Mouse (Mus musculus) embryonic facial prominence, embryonic 14.5 days (tissue): ENCODE measurements around the gene Mmp2. TPM values are rescaled to one million over a fixed set of nuclear protein-coding genes. Genes with fewer than 3 reads are reported as not detected.

Experiments
- ATAC-seq: fragments of 200-750 bp; cut with Nextera tagmentation; 2 replicates; pipeline ENCODE4 v1.8.0; 2017; ENCODE audit warnings: low read depth, moderate number of reproducible peaks, moderate TSS enrichment
- DNase-seq: peaks from one replicate; pipeline ENCODE4 v3.0.0-alpha.2; 2015; ENCODE audit warnings: low spot score
- H3K27ac ChIP-seq: fragments of 300-500 bp; sonication (generic); replicated peaks from 2 replicates; pipeline ENCODE4 v1.5.1; 2014; ENCODE audit warnings: low read depth, mild to moderate bottlenecking, low read length, moderate library complexity
- H3K27me3 ChIP-seq: fragments of 300-500 bp; sonication (generic); replicated peaks from 2 replicates; pipeline ENCODE4 v1.6.1; 2014; ENCODE audit warnings: low read length; ENCODE audit not compliant: control insufficient read depth, insufficient read depth
- H3K36me3 ChIP-seq: fragments of 300-500 bp; sonication (generic); 2 replicates; pipeline ENCODE4 v1.6.1; 2014; ENCODE audit warnings: low read length, mixed read lengths; ENCODE audit not compliant: control insufficient read depth, insufficient read depth
- H3K4me1 ChIP-seq: fragments of 300-500 bp; sonication (generic); 2 replicates; pipeline ENCODE4 v1.6.1; 2014; ENCODE audit warnings: antibody characterized with exemption, low read length; ENCODE audit not compliant: control insufficient read depth, insufficient read depth
- H3K4me2 ChIP-seq: fragments of 300-500 bp; sonication (generic); 2 replicates; pipeline ENCODE4 v1.6.1; 2014; ENCODE audit warnings: low read depth, mild to moderate bottlenecking, low read length, moderate library complexity, mixed read lengths
- H3K4me3 ChIP-seq: fragments of 300-500 bp; sonication (generic); 2 replicates; pipeline ENCODE4 v1.5.1; 2014; ENCODE audit warnings: low read depth, mild to moderate bottlenecking, low read length
- H3K9ac ChIP-seq: fragments of 300-500 bp; sonication (generic); 2 replicates; pipeline ENCODE4 v1.6.1; 2014; ENCODE audit warnings: low read depth, mild to moderate bottlenecking, low read length, moderate library complexity, mixed read lengths
- H3K9me3 ChIP-seq: fragments of 300-500 bp; sonication (generic); 2 replicates; pipeline ENCODE4 v1.6.1; 2016; ENCODE audit warnings: low read length; ENCODE audit not compliant: control insufficient read depth
- WGBS: fragments of 180-500 bp; shearing (Covaris S2); extraction: QIAGEN DNeasy Blood & Tissue Kit; methylation state at CpG from one replicate; pipeline ENCODE4 v1.1.7; 2014; 5-methylcytosine and 5-hydroxymethylcytosine counted together
- polyA plus RNA-seq: library from polyadenylated mRNA; unstranded; fragments of >200 nt; fragmentation: Nextera tagmentation; extraction: Ambion mirVana; gene quantifications from 2 replicates; pipeline ENCODE4 v1.2.1, GENCODE M21; 2014

Mmp2 gene
- polyA plus RNA-seq, 1 experiment from 2014 or later = 330 TPM

DNA sequence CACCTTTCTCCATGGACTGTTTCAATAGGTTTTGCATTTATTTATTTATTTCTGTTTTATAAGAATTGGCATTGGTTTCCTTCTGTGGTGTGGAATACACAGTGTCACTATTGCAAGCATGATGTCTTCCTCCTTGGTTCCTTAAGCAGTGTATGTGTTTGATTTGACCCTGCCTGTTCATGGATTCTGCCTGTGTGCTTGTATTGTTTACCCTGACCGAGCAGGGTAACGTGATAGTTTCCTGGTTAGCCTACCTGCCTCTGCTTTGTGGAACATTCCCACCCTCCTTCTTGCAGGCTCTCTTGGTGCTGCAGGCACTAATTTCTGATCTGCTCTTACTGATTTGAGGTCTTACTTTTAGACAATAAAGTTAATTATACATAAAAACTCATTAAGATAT lies 66.8 kb downstream of the Mmp2 start:
- WGBS = 44% methylated on average over 2 of the region's 2 CpGs
- DNase-seq = no peak

DNA sequence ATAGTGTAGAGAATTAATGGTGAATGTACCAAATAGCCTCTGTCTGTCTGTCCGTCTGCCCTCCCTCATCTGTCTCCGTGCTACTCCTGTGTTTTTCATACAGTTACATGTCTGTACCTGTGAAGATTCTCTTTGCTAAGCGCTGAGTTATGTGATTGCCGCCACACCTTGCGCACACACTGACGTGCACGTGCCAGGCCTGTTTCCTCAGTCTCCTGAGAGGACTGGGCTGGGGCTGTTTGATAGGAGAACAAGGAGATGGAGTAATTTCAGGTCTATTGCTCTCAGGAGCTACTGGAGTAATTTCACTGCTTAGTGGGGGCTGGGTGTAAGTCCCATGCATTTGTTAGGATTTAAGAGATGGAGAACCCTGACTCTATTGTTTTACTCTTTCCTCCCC lies 68.0 kb downstream of the Mmp2 start:
- 78% methylated on average over 7 of the region's 7 CpGs for WGBS
- no peak overlapping the region for H3K9ac ChIP-seq

More for the DNA sequence above, 66.8 kb downstream of the Mmp2 start:
- no peak overlapping the region for H3K9ac ChIP-seq
- H3K4me2 ChIP-seq = no peak overlapping the region
- H3K27me3 ChIP-seq = no peaks in the 10 kb centered on the region
- H3K9me3 ChIP-seq = no peaks in the 10 kb centered on the region
- peak; percentile 47; the same call in 1 of the 2 replicates for ATAC-seq
- no peak overlapping the region for H3K27ac ChIP-seq
- 0 out of 2 replicates have a peak, but pooled peaks cover 4% of the 10 kb centered on the region for H3K36me3 ChIP-seq
- H3K4me3 ChIP-seq = no peak overlapping the region
- H3K4me1 ChIP-seq = no peaks in the 10 kb centered on the region

GRCm38 (mm10) chr8:92896056-92896455 lies 69.0 kb downstream of the Mmp2 start:
- Histone ChIP-seq H3K27ac (no peak overlapping the region; the same call in 1 of the 2 replicates), H3K36me3 (no peaks in the 10 kb centered on the region), H3K4me1 (no peaks in the 10 kb centered on the region), H3K27me3 (no peaks in the 10 kb centered on the region), H3K4me3 (no peak overlapping the region), H3K4me2 (no peak overlapping the region), H3K9me3 (no peaks in the 10 kb centered on the region), H3K9ac (no peak overlapping the region)
- DNase-seq (no peak), ATAC-seq (no peak)
- 89% methylated on average over 1 of the region's 1 CpGs for WGBS

More for the DNA sequence above, 68.0 kb downstream of the Mmp2 start:
- DNase-seq = peak; percentile 55
- 0 out of 2 replicates have a peak, but pooled peaks cover 4% of the 10 kb centered on the region for H3K36me3 ChIP-seq
- H3K4me2 ChIP-seq = no peak overlapping the region
- no peak overlapping the region for H3K4me3 ChIP-seq
- H3K4me1 ChIP-seq = no peaks in the 10 kb centered on the region
- H3K9me3 ChIP-seq = no peaks in the 10 kb centered on the region
- peak; percentile 62; the same call in 1 of the 2 replicates for ATAC-seq
- no peak overlapping the region for H3K27ac ChIP-seq
- H3K27me3 ChIP-seq = no peaks in the 10 kb centered on the region

DNA sequence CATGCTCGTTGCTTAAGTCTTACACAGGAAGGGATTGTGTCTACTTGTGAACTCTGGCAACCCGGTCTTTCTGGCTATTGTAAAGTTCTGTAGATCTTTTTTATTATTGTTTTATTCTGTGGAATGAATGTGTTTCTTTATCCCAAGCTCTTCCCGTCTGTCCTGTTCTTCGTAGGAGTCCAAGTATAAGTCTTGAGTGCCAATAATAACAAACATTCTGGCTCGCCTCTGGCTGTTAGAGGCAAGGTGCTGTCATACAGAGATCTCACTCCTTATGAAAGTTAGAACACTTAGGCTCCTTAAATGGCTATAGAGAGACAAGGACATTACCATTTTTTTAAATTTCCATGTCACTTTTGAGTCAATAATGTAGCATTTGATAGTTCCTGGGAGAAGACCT lies 69.5 kb downstream of the Mmp2 start:
- Histone ChIP-seq H3K9me3 (no peaks in the 10 kb centered on the region), H3K36me3 (no peaks in the 10 kb centered on the region), H3K4me2 (no peak overlapping the region), H3K4me3 (no peak overlapping the region), H3K27ac (no peak overlapping the region), H3K4me1 (no peaks in the 10 kb centered on the region), H3K27me3 (no peaks in the 10 kb centered on the region), H3K9ac (no peak overlapping the region)
- DNase-seq (peak; percentile 79), ATAC-seq (no peak)
- 64% methylated on average over 5 of the region's 5 CpGs for WGBS

- H3K9ac ChIP-seq = no peak overlapping the region
- H3K4me1 ChIP-seq = no peaks in the 10 kb centered on the region
- ATAC-seq (no peak), DNase-seq (no peak)
- H3K9me3 ChIP-seq = no peaks in the 10 kb centered on the region
- WGBS = 86% methylated on average over 4 of the region's 4 CpGs
- no peak overlapping the region for H3K27ac ChIP-seq
- no peak overlapping the region for H3K4me2 ChIP-seq
- no peaks in the 10 kb centered on the region for H3K36me3 ChIP-seq
- H3K4me3 ChIP-seq = no peak overlapping the region
- no peaks in the 10 kb centered on the region for H3K27me3 ChIP-seq
Observed at GRCm38 (mm10) chr8:92897794-92898193, 70.7 kb downstream of the Mmp2 start.

- Histone ChIP-seq H3K4me1 (peaks cover 6% of the 10 kb centered on the region; the same call in 1 of the 2 replicates), H3K27me3 (no peaks in the 10 kb centered on the region), H3K36me3 (no peaks in the 10 kb centered on the region), H3K9me3 (no peaks in the 10 kb centered on the region), H3K4me2 (no peak overlapping the region), H3K27ac (no peak overlapping the region), H3K9ac (no peak overlapping the region), H3K4me3 (no peak overlapping the region)
- DNase-seq = no peak
- ATAC-seq = no peak
- 78% methylated on average over 9 of the region's 9 CpGs for WGBS
Observed at GRCm38 (mm10) chr8:92899590-92899989, 72.5 kb downstream of the Mmp2 start.

DNA sequence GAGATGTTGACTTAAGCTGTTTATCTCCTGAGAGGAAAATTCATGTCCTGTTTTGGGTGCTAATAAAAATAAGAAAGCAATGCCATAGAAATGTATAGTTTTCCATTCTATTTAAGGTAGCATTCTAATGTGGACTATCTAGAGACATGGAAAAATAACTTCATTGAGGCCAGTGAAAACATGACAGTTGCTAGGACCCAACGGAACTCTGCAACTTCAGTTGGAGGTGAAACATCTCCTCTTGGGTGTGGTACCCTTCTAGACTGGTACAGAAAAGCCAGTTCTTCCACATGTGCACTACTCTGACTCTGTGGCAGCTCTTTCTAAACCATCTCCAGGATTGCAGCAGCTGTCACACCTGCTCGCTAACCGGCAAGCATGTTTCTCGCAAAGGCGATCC lies 74.0 kb downstream of the Mmp2 start, which contains the start of gene Capns2:
Capns2 (plus strand) TSS at position 301 of the 400 bp plus-strand sequence.
- Histone ChIP-seq H3K9ac (no peak within 1 kb of the TSS), H3K36me3 (no peaks in the 10 kb centered on the region), H3K4me2 (no peak within 1 kb of the TSS), H3K27me3 (no peaks in the 10 kb centered on the region), H3K9me3 (no peaks in the 10 kb centered on the region), H3K4me1 (peaks cover 6% of the 10 kb centered on the region; the same call in 1 of the 2 replicates), H3K4me3 (no peak within 1 kb of the TSS), H3K27ac (no peak within 1 kb of the TSS)
- ATAC-seq = no peak
- 80% methylated on average over 5 of the region's 5 CpGs for WGBS
- no peak for DNase-seq

DNA sequence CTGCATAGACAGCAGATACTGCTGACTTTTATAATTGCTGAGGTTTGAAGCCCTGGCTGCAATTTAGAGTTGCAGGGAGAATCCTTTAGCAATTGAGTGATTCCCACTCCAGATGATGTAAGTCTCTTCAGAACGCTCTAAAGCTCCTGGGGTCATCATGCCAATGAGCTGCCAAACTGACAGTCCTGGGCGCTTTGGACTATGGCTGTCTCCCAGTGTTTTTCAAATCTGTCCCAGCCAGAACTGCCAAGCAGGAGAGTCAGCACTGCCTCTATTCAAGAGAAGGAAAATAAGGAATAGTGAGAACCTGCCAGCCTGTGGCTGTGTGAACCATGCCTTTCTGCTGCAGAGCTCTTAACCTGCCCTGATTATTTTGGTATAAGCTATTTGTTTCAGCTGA lies 75.9 kb downstream of the Mmp2 start:
- Histone ChIP-seq H3K9ac (no peak overlapping the region), H3K27me3 (no peaks in the 10 kb centered on the region), H3K4me1 (peaks cover 6% of the 10 kb centered on the region; the same call in 1 of the 2 replicates), H3K4me3 (no peak overlapping the region), H3K4me2 (no peak overlapping the region), H3K36me3 (no peaks in the 10 kb centered on the region), H3K27ac (peak overlapping the region; percentile 55), H3K9me3 (no peaks in the 10 kb centered on the region)
- ATAC-seq (no peak), DNase-seq (no peak)
- 80% methylated on average over 2 of the region's 2 CpGs for WGBS
